Mouse (Mus musculus): ENCODE results near the gene Ctnnb1. TPM values are rescaled to one million over a fixed set of nuclear protein-coding genes. Genes with fewer than 3 reads are reported as not detected.

The Ctnnb1 gene
- polyA plus RNA-seq, 1 experiment: 234 TPM

DNA sequence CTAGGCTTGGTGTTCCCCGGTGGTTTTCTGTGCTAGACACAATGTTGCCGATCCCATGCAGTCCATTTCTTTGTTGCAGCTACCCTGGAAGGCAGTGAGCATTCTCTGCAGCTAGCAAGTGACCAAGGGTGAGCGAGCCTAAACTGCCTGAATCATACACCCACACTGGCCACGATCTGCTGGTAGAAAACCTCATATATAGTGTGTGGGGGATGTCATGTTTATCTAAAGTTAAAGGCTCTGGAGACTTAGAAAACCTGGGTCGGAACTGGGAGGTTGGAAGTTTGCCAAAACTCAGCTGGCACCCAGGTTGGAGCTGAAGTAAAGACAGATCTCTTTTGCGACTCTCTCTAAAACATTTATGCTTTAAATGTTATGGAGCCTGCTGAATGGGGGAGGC lies 10.4 kb upstream of the Ctnnb1 start:
- Histone ChIP-seq H3K4me1 (ENCODE audit: control insufficient read depth, insufficient read depth, low read length) (peaks cover 10% of the 10 kb centered on the region), H3K27ac (ENCODE audit: insufficient read depth, low read depth, low read length) (no peak overlapping the region), H3K4me3 (ENCODE audit: insufficient read depth, low read length) (no peak overlapping the region)
- TF ChIP-seq POLR2A (IDR thresholded peaks at IDR 0.05; ENCODE audit: borderline replicate concordance, low read depth, low read length) (no peak), CTCF (IDR thresholded peaks at IDR 0.05; ENCODE audit: low read depth, low read length) (no peak)

DNA sequence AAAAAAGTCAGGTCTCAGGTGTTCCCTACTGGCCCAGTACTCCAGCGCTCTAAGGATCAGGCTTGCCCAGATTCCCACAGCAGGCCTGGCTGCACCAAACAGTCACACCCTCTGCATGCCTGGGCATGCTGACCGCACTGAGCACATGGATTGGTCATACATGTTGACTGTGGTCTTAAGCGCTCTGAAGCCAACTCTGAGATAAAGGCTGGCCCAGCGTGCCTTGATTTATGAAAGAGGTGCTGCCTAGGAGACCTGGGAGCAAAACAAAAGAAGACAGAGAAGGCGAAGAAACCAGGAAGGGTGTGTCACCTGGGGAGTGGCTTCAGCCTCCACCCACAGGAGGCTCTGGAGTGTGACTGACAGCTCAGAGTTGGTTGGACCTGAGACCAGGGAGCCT lies 9.9 kb upstream of the Ctnnb1 start:
- H3K4me1 ChIP-seq (ENCODE audit: control insufficient read depth, insufficient read depth, low read length): peaks cover 14% of the 10 kb centered on the region
- H3K27ac ChIP-seq (ENCODE audit: insufficient read depth, low read depth, low read length): no peak overlapping the region
- TF ChIP-seq CTCF (IDR thresholded peaks at IDR 0.05; ENCODE audit: low read depth, low read length) (no peak), POLR2A (IDR thresholded peaks at IDR 0.05; ENCODE audit: borderline replicate concordance, low read depth, low read length) (no peak)
- H3K4me3 ChIP-seq (ENCODE audit: insufficient read depth, low read length): no peak overlapping the region

DNA sequence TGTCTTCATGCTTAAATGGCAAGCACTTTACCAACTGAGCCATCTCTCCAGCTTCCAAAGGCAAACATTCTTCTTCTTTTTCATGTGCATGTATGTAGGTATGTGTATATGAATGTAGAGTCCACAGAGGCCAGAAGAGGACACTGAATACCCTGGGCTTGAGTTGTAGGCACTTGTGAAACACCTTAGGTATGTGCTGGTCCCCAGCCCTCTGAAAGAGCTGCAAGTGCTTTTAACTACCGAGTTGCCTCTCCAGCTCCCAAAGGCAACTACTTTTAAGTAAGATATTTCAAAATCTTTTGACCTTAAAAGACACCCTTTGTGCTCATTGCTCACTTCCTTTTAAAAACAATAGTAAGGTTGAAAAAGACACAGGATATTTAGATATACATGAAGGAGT lies 2.9 kb upstream of the Ctnnb1 start:
- Histone ChIP-seq H3K4me3 (ENCODE audit: insufficient read depth, low read length) (no peak overlapping the region), H3K27ac (ENCODE audit: insufficient read depth, low read depth, low read length) (no peak overlapping the region), H3K4me1 (ENCODE audit: control insufficient read depth, insufficient read depth, low read length) (peaks cover 20% of the 10 kb centered on the region)
- TF ChIP-seq POLR2A (IDR thresholded peaks at IDR 0.05; ENCODE audit: borderline replicate concordance, low read depth, low read length) (no peak), CTCF (IDR thresholded peaks at IDR 0.05; ENCODE audit: low read depth, low read length) (no peak)

DNA sequence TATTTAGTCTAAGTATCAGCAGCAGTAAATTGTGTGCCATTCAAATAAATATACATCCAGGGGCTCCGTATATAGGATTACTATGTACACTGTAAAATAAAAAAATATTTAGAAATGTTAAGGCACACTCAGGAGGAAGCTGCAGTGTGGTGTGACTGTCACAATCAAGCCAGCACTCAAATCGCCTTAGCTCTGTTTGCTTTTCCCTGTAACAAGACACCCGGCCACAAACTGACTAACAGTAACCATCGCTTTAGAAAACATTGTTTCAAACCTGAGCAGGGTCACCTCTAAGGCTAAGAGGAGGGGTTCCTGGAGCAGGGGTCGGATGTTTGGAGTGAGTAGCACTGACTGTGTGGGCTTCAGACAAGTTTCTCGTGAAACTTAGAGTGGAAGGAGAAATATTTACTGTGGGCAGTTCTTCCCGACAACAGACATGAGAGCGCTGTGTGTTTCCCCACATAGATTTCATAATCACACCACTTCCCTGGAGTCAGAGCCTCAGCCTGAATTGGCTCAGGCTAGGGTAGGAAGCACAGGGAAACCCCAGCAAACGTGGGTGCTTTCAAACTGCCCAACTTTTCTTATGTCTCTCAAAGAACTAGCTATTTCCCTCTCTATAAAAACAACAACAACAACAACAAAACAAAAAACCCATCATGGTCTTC lies 1.9 kb upstream of the Ctnnb1 start:
- Histone ChIP-seq H3K4me3 (ENCODE audit: insufficient read depth, low read length) (no peak overlapping the region), H3K27ac (ENCODE audit: insufficient read depth, low read depth, low read length) (peak overlapping the region; percentile 58), H3K4me1 (ENCODE audit: control insufficient read depth, insufficient read depth, low read length) (peaks cover 20% of the 10 kb centered on the region)
- TF ChIP-seq CTCF (IDR thresholded peaks at IDR 0.05; ENCODE audit: low read depth, low read length) (no peak), POLR2A (IDR thresholded peaks at IDR 0.05; ENCODE audit: borderline replicate concordance, low read depth, low read length) (no peak)

DNA sequence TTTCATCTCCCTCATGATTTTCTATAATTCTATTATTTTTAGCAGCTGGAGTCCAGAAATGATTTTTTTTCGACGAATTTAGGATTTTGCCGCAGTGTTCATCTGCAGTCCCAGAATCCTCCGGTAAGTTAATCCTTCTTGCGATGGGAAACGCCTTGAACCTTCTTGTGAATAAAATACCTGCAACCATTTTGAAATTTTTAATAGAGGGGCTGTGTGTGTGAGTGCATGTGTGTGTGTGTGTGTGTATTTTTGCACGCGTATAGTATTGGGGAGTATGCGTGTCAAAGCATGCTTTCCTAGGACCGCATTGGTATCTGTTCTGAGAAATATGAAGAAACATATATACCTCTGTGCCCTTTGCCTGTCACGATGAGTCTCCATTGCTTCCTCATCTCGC lies 1.0 kb downstream of the Ctnnb1 start:
- H3K27ac ChIP-seq (ENCODE audit: insufficient read depth, low read depth, low read length): no peak overlapping the region
- TF ChIP-seq POLR2A (IDR thresholded peaks at IDR 0.05; ENCODE audit: borderline replicate concordance, low read depth, low read length): no peak
- no peak for TF ChIP-seq CTCF (IDR thresholded peaks at IDR 0.05; ENCODE audit: low read depth, low read length)

DNA sequence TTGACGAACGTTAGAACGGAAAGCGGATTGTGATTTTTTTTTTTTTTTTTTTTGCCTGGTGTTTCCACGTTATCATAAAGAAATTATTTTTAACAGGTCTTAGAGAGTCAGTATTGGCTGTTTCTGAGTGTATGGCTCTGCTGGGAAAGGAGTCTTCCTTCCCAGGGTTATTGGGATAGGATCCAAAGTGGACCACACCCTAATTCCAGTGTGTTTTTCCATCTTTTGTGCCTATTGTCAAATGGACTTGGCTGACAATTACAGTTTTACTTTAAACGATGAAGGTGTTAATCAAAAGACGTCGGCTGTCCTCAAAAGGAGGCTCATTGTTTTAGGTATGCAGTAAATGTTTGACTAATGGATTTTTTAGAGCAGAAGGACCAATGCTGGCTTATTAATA lies 1.8 kb downstream of the Ctnnb1 start:
- TF ChIP-seq CTCF (IDR thresholded peaks at IDR 0.05; ENCODE audit: low read depth, low read length) (no peak), POLR2A (IDR thresholded peaks at IDR 0.05; ENCODE audit: borderline replicate concordance, low read depth, low read length) (no peak)
- no peak overlapping the region for H3K27ac ChIP-seq (ENCODE audit: insufficient read depth, low read depth, low read length)

More for the DNA sequence above, 1.0 kb downstream of the Ctnnb1 start:
- peaks cover 16% of the 10 kb centered on the region for H3K4me1 ChIP-seq (ENCODE audit: control insufficient read depth, insufficient read depth, low read length)
- H3K4me3 ChIP-seq (ENCODE audit: insufficient read depth, low read length): no peak overlapping the region

DNA sequence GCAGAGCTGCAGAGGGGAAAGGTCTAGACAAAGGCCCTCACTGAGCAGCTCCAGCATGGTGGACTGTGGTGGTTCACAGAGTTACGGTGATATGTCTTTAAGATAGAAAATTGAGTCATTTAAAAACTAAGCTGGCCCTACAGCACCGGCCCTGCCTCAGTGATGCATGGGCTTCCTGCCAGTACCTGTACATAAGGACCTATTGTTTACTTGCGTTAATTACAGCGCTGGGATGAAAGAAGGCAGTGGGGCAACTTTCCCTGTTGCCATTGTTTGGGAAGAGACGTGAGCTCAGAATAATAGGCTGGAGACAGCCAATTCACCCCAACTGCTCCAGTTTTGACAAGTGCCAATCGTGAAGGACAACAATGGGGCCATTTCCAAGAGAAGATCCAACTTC lies 3.4 kb downstream of the Ctnnb1 start:
- no peak overlapping the region for H3K4me3 ChIP-seq (ENCODE audit: insufficient read depth, low read length)
- no peak for TF ChIP-seq CTCF (IDR thresholded peaks at IDR 0.05; ENCODE audit: low read depth, low read length)
- no peak for TF ChIP-seq POLR2A (IDR thresholded peaks at IDR 0.05; ENCODE audit: borderline replicate concordance, low read depth, low read length)
- H3K4me1 ChIP-seq (ENCODE audit: control insufficient read depth, insufficient read depth, low read length): peaks cover 19% of the 10 kb centered on the region
- no peak overlapping the region for H3K27ac ChIP-seq (ENCODE audit: insufficient read depth, low read depth, low read length)

More for the DNA sequence above, 1.8 kb downstream of the Ctnnb1 start:
- no peak overlapping the region for H3K4me3 ChIP-seq (ENCODE audit: insufficient read depth, low read length)
- peaks cover 18% of the 10 kb centered on the region for H3K4me1 ChIP-seq (ENCODE audit: control insufficient read depth, insufficient read depth, low read length)

DNA sequence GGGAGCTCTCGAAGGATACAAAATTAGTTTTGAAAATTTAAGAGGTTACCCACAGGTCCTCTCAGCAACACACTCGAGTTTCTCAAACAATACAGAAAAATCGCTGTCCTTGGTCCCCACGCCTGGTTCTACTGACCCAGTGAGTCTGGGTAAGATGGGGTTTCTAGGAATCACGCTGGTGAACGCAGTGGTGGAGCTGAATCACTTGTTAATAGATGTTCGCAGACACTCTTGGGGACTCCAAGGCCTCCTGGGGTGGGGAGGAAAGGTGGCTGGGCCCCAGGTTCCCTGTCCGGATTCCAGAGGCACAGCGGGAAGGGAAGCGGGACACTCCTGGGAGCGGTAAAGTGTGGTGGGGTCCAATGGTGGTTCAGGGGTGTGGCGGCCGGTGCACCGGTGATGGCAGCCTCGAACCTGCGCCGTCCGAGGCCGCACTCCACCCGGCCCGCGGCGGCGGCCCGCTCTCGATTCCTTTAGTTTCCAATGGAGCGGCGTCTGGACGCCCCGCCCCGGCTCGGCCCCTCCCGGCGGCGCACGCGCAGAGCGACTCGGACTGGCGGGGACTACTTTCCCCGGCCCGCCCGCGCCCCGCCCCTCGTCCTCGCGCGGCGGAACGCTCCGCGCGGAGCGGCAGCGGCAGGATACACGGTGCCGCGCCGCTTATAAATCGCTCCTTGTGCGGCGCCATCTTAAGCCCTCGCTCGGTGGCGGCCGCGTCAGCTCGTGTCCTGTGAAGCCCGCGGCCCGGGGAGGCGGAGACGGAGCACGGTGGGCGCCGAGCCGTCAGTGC lies 4.0 kb downstream of the Ctnnb1 start:
- TF ChIP-seq CTCF (IDR thresholded peaks at IDR 0.05; ENCODE audit: low read depth, low read length): no peak
- TF ChIP-seq POLR2A (IDR thresholded peaks at IDR 0.05; ENCODE audit: borderline replicate concordance, low read depth, low read length): peak; percentile 93
- Histone ChIP-seq H3K4me1 (ENCODE audit: control insufficient read depth, insufficient read depth, low read length) (peaks cover 21% of the 10 kb centered on the region), H3K4me3 (ENCODE audit: insufficient read depth, low read length) (peak overlapping the region; percentile 76), H3K27ac (ENCODE audit: insufficient read depth, low read depth, low read length) (peak overlapping the region; percentile 79)

DNA sequence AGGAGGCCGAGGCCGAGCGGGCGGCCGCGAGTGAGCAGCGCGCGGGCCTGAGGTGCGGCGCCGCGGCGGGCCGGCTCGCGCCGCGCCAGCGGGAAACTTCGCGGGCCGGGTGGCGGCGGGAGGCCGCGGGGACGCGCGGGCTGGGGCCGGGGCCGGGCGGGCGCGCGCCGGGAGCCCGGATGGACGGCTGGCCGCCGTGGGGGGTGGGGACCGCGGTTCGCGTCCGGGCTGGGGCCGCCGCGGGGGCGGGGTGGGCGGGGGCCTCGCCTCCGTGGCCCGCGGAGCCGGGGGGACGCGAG lies 4.5 kb downstream of the Ctnnb1 start:
- peak overlapping the region; percentile 79 for H3K27ac ChIP-seq (ENCODE audit: insufficient read depth, low read depth, low read length)
- TF ChIP-seq CTCF (IDR thresholded peaks at IDR 0.05; ENCODE audit: low read depth, low read length) (no peak), POLR2A (IDR thresholded peaks at IDR 0.05; ENCODE audit: borderline replicate concordance, low read depth, low read length) (no peak)
- peaks cover 26% of the 10 kb centered on the region for H3K4me1 ChIP-seq (ENCODE audit: control insufficient read depth, insufficient read depth, low read length)
- H3K4me3 ChIP-seq (ENCODE audit: insufficient read depth, low read length): peak overlapping the region; percentile 76

All from bone marrow macrophage, adult 2 months (primary cell).